Mouse (Mus musculus): ENCODE measurements around the gene Atg10. TPM values are rescaled to one million over a fixed set of nuclear protein-coding genes. Genes with fewer than 3 reads are reported as not detected.
"Not testable (repeated sequence)": the region's sequence is repeated elsewhere in the genome, so short reads cannot be mapped to it uniquely, and the experiment has no call there.

Gene Atg10
- polyA plus RNA-seq, 1 experiment from 2014 or later: 4.7 TPM

DNA sequence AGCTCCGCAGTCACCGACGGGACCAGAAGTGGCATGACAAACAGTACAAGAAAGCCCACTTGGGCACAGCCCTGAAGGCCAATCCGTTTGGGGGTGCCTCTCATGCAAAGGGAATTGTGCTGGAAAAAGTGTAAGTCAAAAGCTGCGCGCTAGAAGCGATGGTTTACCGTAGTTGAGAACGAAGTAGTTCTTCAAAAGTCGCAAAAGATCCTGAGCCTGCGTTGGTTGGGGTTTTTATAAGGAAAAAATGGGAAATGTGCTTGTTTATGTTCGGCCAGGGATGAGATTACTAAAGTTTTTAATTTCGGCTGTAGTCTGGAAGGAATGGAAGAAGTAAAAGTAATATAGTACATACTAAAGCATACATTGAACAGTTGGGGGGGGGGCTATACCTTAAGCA is 300.2 kb downstream of the Atg10 start:
- not testable (repeated sequence) for ATAC-seq; H3K27me3 ChIP-seq (replicated peaks); H3K9me3 ChIP-seq (replicated peaks)
- Histone ChIP-seq H3K4me2 (peak overlapping the region; percentile 74), H3K36me3 (peaks cover 42% of the 10 kb centered on the region), H3K4me1 (peaks cover 44% of the 10 kb centered on the region), H3K27ac (peak overlapping the region; percentile 90), H3K9ac (peak overlapping the region; percentile 95), H3K4me3 (peak overlapping the region; percentile 91)
- WGBS (ENCODE audit: insufficient replicate concordance): 0% methylated on average over 13 of the region's 13 CpGs

DNA sequence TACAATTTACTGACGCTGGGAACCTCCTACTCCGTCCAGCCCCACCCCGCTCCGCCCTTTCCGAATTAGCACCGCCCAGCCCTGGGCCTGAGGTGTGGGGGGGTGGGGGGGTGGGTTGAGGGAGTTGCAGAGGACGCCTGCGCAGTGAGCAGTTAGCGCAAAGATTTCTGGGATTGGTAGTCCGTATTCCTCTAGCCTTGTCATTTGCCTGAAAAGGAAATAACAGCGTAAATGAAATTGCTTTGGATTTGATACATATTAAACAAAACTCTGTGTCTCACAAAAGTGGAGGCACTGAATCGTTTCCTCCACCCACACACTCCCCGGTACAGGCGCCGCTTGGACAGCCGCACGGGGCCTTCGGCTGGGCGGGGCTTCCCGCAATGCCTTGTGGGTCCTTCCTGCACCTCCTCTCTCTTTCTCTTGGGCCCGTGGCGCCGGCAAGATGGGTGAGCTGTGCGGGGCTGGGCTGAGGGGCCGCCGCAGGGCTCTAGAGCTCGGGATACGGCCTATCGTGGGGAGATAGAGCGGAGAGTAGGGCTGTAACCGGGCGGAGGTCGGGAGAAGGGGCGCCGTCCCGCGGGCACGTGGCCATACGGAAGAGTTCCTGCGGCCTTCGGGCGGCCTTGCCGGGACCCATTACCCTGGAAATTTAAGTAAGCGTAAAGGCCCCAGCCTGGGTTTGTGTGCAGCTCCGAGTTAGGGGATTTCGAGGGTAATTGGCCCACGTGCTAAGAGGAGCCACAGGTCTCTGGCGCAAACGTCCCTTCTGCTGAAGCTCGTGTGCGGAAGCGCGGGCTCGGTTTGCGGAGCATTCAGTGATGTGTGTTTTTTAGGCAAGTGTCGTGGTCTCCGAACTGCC is 300.8 kb downstream of the Atg10 start, which contains the start of gene Rps23:
TSS of gene Rps23 (plus strand) at position 208 of the 862 bp plus-strand sequence.
- Histone ChIP-seq H3K9me3 (replicated peaks) (no peaks in the 10 kb centered on the region), H3K9ac (peak within 1 kb of the TSS; percentile 95), H3K4me3 (peak within 1 kb of the TSS; percentile 91), H3K4me1 (peaks cover 44% of the 10 kb centered on the region), H3K4me2 (peak within 1 kb of the TSS; percentile 74), H3K27me3 (replicated peaks) (no peaks in the 10 kb centered on the region), H3K27ac (peak within 1 kb of the TSS; percentile 90), H3K36me3 (peaks cover 35% of the 10 kb centered on the region)
- under 1% methylated on average over 57 of the region's 57 CpGs for WGBS (ENCODE audit: insufficient replicate concordance)
- peak; percentile 97 for ATAC-seq

GRCm38 (mm10) chr13:90914721-90915120 is 309.0 kb downstream of the Atg10 start:
- peaks cover 3% of the 10 kb centered on the region; the same call in 1 of the 2 replicates for H3K4me1 ChIP-seq
- no peak for ATAC-seq
- no peak overlapping the region for H3K9ac ChIP-seq
- no peak overlapping the region for H3K4me2 ChIP-seq
- no peak overlapping the region for H3K4me3 ChIP-seq
- WGBS (ENCODE audit: insufficient replicate concordance): 69% methylated on average over 4 of the region's 4 CpGs
- H3K27ac ChIP-seq: no peak overlapping the region
- H3K36me3 ChIP-seq: no peaks in the 10 kb centered on the region
- H3K9me3 ChIP-seq (replicated peaks): no peaks in the 10 kb centered on the region
- peaks cover 4% of the 10 kb centered on the region; the same call in 1 of the 2 replicates for H3K27me3 ChIP-seq (replicated peaks)

- WGBS (ENCODE audit: insufficient replicate concordance): 47% methylated on average over 7 of the region's 7 CpGs
- H3K4me2 ChIP-seq: no peak overlapping the region
- no peak for ATAC-seq
These were observed 310.0 kb downstream of the Atg10 start for GRCm38 (mm10) chr13:90913675-90914192.

GRCm38 (mm10) chr13:90912760-90913674 is 310.8 kb downstream of the Atg10 start:
- H3K27me3 ChIP-seq (replicated peaks): peaks cover 4% of the 10 kb centered on the region; the same call in 1 of the 2 replicates
- H3K4me2 ChIP-seq: no peak overlapping the region
- no peak for ATAC-seq
- no peaks in the 10 kb centered on the region for H3K9me3 ChIP-seq (replicated peaks)
- no peak overlapping the region for H3K4me3 ChIP-seq
- H3K4me1 ChIP-seq: no peaks in the 10 kb centered on the region
- H3K36me3 ChIP-seq: no peaks in the 10 kb centered on the region
- no peak overlapping the region for H3K9ac ChIP-seq
- no peak overlapping the region for H3K27ac ChIP-seq
- WGBS (ENCODE audit: insufficient replicate concordance): 75% methylated on average over 17 of the region's 17 CpGs

More at GRCm38 (mm10) chr13:90913675-90914192, 310.0 kb downstream of the Atg10 start:
- no peak overlapping the region for H3K27ac ChIP-seq
- no peaks in the 10 kb centered on the region for H3K9me3 ChIP-seq (replicated peaks)
- peaks cover 4% of the 10 kb centered on the region; the same call in 1 of the 2 replicates for H3K27me3 ChIP-seq (replicated peaks)
- H3K36me3 ChIP-seq: no peaks in the 10 kb centered on the region
- H3K4me3 ChIP-seq: no peak overlapping the region
- H3K4me1 ChIP-seq: no peaks in the 10 kb centered on the region
- no peak overlapping the region for H3K9ac ChIP-seq

DNA sequence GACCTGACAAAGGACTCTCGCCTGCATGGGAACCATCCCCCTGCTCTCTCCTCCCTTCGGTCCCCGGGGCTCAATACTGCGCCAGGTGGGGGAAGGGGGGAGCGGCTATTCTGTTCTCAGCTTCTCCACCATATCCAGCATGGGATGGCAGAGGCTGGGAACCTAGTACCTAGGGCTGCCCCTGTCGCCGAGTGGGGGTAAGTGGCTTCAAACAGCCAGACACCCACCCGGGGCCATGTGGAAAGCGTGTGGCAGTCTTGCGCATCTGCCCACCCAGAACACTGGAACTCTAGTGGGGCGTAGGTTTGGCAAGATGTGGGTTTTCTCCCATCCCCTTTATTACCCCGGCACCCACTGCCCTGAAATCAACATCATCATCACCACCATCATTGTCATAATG is 316.4 kb downstream of the Atg10 start:
- no peak overlapping the region for H3K4me2 ChIP-seq
- no peak overlapping the region for H3K9ac ChIP-seq
- WGBS (ENCODE audit: insufficient replicate concordance): 81% methylated on average over 12 of the region's 12 CpGs
- no peaks in the 10 kb centered on the region for H3K36me3 ChIP-seq
- H3K4me1 ChIP-seq: no peaks in the 10 kb centered on the region
- no peaks in the 10 kb centered on the region for H3K9me3 ChIP-seq (replicated peaks)
- ATAC-seq: no peak
- no peaks in the 10 kb centered on the region for H3K27me3 ChIP-seq (replicated peaks)
- no peak overlapping the region for H3K27ac ChIP-seq
- no peak overlapping the region for H3K4me3 ChIP-seq

DNA sequence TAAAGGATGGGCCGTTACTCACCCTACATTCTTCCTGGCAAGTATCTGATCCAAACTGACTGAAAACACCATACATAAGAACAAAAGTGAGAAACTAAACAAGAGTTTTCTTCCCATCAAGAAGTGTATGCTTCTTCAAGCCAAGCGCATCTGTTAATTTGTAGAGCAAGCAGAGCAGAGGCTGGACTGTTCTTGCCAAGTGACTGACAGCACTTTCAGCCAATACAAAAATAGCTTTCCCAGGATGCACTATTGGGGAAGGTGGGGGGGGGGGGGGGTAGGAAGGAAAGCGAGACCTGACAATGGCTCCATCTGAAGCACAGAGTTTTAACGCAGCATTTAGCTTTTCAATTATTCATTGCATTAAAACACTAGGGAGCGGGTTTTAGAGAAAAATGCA is 318.6 kb downstream of the Atg10 start, which contains the start of gene Atp6ap1l:
TSS of gene Atp6ap1l (minus strand) at position 180 of the 400 bp plus-strand sequence.
- Histone ChIP-seq H3K4me1 (no peaks in the 10 kb centered on the region), H3K27me3 (replicated peaks) (no peaks in the 10 kb centered on the region), H3K9ac (no peak within 1 kb of the TSS), H3K36me3 (no peaks in the 10 kb centered on the region), H3K4me2 (no peak within 1 kb of the TSS), H3K9me3 (replicated peaks) (no peaks in the 10 kb centered on the region), H3K27ac (no peak within 1 kb of the TSS), H3K4me3 (no peak within 1 kb of the TSS)
- no peak for ATAC-seq
- 79% methylated on average over 5 of the region's 5 CpGs for WGBS (ENCODE audit: insufficient replicate concordance)

DNA sequence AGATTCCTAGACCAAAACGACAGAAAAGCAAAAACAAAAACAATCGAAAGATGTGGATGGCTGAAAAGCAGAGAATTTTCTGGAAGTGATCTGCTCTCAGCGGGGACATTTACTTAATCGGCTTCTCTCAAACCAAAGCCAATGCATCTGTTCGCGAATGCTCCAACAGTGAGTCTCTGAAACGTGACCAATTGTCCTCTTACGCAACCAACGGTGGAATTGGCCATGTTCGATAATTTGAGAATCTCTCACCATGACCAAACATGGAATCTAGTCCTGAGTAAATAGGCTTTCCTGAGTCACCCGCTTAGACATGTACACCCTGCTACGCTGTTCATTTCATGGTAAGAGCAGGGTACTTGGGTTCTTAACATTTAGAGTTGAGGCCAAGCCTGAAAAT is 326.9 kb downstream of the Atg10 start:
- no peak for ATAC-seq

DNA sequence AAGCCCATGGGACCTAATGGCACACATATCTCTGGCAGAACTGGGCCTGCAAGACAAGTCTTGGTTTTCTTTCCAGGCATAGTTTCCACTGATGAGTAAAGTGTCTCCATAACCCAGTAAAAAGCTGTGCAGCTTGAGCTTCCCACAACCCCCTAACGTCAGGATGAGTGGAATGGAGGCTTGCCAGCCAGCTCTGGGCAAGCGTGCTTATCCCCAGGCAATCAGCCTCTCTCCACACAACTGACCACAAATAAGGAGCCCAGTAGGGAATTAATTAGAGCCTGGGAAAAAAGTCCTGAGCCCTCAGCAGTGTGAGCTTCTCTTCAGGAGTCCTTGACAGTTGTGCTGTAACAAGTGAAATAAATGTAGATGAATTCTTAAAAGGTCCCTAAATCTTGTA is 327.7 kb downstream of the Atg10 start:
- WGBS (ENCODE audit: insufficient replicate concordance): 38% methylated on average over 2 of the region's 2 CpGs
- Histone ChIP-seq H3K36me3 (no peaks in the 10 kb centered on the region), H3K9me3 (replicated peaks) (no peaks in the 10 kb centered on the region), H3K27me3 (replicated peaks) (no peaks in the 10 kb centered on the region), H3K4me3 (no peak overlapping the region), H3K9ac (no peak overlapping the region), H3K4me2 (no peak overlapping the region), H3K27ac (no peak overlapping the region), H3K4me1 (no peaks in the 10 kb centered on the region)
- no peak for ATAC-seq

More for the DNA sequence above, 326.9 kb downstream of the Atg10 start:
- WGBS (ENCODE audit: insufficient replicate concordance): 81% methylated on average over 12 of the region's 12 CpGs
- Histone ChIP-seq H3K4me1 (no peaks in the 10 kb centered on the region), H3K36me3 (no peaks in the 10 kb centered on the region), H3K4me3 (no peak overlapping the region), H3K27me3 (replicated peaks) (no peaks in the 10 kb centered on the region), H3K9ac (no peak overlapping the region), H3K4me2 (no peak overlapping the region), H3K9me3 (replicated peaks) (no peaks in the 10 kb centered on the region), H3K27ac (no peak overlapping the region)

- Histone ChIP-seq H3K27me3 (replicated peaks) (no peaks in the 10 kb centered on the region), H3K4me1 (peaks cover 12% of the 10 kb centered on the region), H3K36me3 (no peaks in the 10 kb centered on the region), H3K9ac (no peak overlapping the region), H3K4me3 (no peak overlapping the region), H3K27ac (no peak overlapping the region), H3K4me2 (no peak overlapping the region), H3K9me3 (replicated peaks) (no peaks in the 10 kb centered on the region)
- 80% methylated on average over 4 of the region's 4 CpGs for WGBS (ENCODE audit: insufficient replicate concordance)
- ATAC-seq: no peak
These were observed 328.9 kb downstream of the Atg10 start for GRCm38 (mm10) chr13:90894819-90895218.

GRCm38 (mm10) chr13:90890111-90890510 is 333.7 kb downstream of the Atg10 start:
- Histone ChIP-seq H3K27ac (peak overlapping the region; percentile 55; the same call in 1 of the 2 replicates), H3K4me1 (peaks cover 32% of the 10 kb centered on the region), H3K9ac (no peak overlapping the region), H3K4me3 (no peak overlapping the region), H3K27me3 (replicated peaks) (no peaks in the 10 kb centered on the region), H3K4me2 (peak overlapping the region; percentile 5), H3K36me3 (no peaks in the 10 kb centered on the region), H3K9me3 (replicated peaks) (no peaks in the 10 kb centered on the region)
- 35% methylated on average over 5 of the region's 5 CpGs for WGBS (ENCODE audit: insufficient replicate concordance)
- peak; percentile 77 for ATAC-seq
